Mouse (Mus musculus) gastrocnemius, postnatal 14 days (tissue): ENCODE data around the gene Ddx41. TPM values are rescaled to one million over a fixed set of nuclear protein-coding genes. Genes with fewer than 3 reads are reported as not detected.

Source experiments
- DNase-seq: peaks from one replicate; pipeline ENCODE4 v3.0.0; 2021; ENCODE audit warnings: mixed read lengths
- intact Hi-C: fragments of 180-260 bp; cut with DNase I; formaldehyde crosslinking; loops from one replicate; pipeline ENCODE4 v1.15.1; 2025; ENCODE audit warnings: low total_unique reads
- total RNA-seq, 2 experiments: library from RNA; stranded (reverse); gene quantifications; 2 replicates each; pipeline ENCODE4 v1.2.3; 2021

Gene Ddx41
- total RNA-seq, 2 experiments from 2014 or later: 8.8 to 9.5 TPM

DNA sequence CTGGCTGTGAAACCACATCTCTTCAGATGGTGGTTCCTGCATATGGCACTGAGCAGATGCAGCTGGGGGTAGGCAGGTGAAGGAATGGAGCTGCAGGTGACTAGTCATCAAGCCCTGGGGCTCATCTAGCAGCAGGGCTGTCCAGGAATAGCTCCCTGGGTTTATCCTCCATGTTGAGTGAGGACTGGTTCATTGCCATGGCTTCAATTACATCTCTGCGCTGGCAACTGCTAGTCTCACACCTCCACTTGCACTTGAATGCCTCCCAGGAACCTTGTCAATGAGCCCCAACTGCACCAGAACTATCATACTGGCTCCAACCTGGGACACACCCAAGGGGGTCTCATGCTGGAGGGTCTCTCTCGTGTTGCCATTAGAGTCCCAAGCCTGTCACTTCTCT lies 11.5 kb upstream of the Ddx41 start:
- intact Hi-C loops: no loop called here

DNA sequence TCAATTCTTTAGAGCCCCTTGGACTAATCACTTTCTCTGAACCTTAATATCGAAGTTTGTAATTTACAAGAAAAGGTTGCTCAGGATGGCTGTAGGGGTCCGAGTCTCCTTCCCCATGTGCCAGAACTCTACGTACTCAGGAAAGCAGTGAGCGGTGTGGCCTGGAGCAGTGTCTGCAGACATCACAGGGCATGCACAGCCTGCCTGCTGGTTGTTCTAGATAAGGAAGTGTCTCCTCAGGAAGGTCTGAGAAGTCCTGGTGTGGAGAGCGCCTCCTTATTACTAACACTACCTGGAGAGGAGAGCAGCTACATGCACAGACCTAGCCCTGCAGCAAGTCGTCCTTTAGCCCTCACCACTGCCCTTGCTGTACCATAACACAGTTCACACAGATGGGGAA lies 8.3 kb upstream of the Ddx41 start:
- intact Hi-C loops: no loop called here
- no peak for DNase-seq

More for the DNA sequence above, 11.5 kb upstream of the Ddx41 start:
- peak; percentile 17 for DNase-seq

DNA sequence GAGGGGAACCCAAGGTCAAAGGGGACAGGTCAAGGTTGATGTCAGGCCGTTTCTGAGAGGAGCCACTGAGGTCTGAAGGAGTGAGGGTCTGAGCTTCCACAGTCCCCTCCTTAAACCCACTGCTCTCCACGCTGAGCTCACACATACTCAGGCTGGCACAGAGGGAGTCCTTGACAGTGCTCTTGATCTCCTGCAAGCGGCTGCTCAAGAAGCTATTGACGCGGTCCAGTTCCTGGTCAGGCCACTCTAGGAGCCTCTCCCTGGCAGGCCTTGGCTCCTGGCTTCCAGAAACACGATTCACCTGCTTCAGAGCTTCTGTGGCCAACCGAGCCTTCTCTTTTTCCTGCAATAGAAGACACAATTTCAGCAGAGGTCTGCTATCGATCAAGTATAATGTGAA lies 7.0 kb upstream of the Ddx41 start:
- no peak for DNase-seq
- intact Hi-C loops: no loop called here

DNA sequence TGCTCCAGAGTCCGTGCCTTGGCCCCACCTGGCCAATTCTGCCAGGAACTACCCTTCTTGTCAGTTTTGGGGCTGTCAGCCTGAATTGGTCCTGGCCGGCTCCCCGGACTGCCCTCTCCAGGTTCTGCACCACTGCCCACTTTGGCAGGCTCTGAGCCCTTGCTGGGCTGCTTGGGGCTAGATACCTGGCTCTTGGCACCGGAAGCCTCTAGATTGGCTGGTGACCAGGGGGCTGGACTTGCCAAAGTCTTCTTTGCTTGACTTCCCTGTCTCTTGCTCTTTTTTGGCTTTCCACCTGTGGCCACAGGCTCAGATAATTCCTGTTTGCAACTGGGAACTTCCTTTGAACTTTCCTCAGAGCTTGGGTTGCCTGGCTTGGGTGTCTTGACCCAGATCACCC lies 6.4 kb upstream of the Ddx41 start:
- intact Hi-C loops: no loop called here

DNA sequence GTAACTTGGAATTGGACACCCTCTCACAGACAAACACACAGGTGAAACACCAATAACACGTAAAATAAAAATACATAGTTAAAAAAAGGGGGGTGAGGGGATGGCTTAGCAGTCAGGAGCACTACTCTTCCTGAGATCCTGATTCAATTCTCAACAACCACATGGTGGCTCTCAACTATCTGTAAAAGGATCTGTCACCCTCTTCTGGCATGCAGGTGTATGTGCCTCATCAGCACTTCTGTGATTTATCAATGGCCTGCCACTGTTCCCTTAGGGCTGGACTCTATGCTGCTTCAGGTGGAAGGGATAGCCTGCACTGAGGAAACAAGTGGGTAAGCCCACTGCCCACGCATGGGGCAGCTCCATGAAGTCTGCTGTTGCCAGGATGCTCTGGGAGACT lies 4.5 kb upstream of the Ddx41 start:
- intact Hi-C loops: no loop called here
- no peak for DNase-seq

More for the DNA sequence above, 6.4 kb upstream of the Ddx41 start:
- DNase-seq: no peak

DNA sequence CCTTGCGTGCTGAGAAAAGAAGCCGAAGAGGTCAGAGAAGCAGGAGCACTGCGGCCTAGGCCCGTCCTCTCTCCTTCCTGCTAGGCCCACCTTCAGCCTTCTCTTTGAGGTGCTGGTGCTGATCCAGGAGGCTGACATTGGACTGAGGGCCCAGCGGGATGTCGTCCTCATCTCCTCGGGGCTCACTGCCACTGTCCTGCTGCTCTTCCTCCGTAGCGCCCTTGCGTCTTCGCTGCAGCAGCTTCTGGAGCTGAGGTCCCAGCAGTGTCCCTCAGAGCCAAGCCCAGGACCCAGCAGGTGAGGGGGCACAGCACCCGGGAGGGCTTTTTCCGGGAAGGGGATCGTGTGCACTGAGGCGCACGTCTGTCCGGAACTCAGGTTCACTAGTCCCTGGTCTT lies 663 bp downstream of the Ddx41 start:
- no peak for DNase-seq
- intact Hi-C loops: no loop called here

DNA sequence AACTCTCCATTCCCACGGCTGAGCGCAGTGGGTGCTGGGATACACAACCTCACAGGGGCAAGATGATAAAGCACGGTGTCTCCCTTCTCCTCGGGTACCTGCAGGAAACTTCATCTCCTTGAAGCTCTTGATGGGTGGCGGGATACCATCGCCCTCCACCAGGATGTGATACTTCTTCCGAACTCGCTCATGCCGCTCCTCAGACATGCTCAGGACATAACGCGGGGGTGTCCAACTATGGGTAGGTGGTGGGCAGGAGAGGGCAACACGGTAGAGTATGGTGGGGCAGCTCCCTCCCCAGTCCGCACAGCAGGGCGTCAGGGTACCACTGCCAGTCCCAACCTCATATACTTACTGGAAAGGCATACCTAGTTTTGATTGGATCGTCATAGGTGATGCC lies 1.3 kb downstream of the Ddx41 start:
- intact Hi-C loops: no loop called here
- no peak for DNase-seq

DNA sequence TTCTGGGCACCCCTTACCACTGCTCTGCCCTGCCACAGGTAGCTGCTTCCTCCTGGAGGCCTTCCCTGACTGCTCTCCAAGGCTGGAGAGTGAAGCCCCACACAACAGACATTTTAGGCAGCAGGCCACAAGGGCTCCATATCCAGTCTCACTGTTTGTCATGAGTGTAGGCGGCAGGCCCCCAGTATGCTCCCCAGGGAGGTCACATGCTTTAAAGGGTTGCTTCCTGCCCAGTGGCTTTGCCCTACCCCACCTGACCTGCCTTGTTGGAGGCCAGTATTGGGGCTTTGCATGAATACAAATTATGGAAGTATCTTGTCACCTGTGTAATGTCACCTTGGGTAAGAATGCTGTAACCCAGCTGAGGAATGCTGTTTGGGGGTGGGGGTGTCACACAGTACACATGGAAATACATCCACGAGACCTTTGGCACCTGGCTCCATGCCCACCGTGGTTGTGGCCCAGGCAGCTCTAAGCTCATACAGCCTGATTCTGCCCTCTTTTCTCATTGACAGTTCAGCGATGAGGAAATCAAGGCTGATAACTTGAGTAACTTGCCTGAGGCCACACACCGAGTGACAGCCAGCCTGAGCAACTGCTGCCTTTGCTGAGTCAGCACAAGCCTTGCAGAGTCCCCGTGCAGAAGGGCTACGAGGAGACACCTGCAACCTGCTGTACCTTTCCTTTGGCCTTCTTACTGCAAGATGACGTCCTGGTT lies 7.1 kb downstream of the Ddx41 start, which contains the start of gene Dok3:
Gene Dok3, minus strand, starts transcription at position 99 of the 718 bp plus-strand sequence.
- intact Hi-C loops: no loop called here
- no peak for DNase-seq

DNA sequence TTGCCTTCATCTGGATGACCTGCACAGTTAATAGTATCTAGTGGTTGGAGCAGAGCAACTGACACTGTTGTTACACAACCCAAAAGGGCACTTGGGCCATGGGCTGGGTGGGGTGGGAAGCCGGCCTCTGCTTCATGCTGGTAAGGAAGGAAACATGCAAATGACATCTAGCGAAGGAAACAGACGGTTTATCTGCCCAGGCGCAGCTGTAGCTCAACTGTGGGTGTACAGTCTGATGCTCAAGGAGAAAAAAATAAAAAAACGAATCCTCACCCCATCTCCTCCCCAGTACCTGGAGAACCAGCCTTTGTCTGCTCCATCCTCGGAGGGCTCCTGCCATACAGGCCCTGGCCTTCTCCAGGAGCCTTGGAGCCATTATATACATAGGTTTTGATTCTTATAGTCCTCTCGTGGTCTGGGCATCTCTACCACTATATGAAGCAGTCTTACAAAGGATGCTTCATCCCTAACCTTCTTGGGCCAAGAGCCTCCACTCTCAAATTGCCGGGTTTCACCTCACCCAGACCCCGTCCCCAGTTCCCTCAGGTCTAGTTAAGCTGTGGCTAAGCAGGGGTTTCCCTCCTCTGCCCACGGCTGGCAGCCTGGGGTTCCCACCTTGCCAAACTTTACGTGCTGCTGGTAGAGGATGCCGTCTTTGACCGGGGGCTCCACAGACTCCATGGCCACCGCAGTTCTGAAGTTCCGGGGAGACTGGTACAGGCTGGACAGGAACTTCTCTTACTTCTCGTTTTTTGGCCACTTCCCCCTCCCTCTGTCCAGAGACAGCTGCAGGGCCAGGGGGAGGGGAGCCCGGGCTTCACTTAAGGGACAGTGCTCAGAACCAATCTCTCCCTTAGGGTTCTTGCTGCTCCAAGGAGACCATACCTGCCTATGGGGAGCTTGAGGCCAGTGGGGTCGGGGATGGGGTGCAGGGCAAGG lies 8.4 kb downstream of the Ddx41 start:
- no peak for DNase-seq
- intact Hi-C loops: no loop called here

DNA sequence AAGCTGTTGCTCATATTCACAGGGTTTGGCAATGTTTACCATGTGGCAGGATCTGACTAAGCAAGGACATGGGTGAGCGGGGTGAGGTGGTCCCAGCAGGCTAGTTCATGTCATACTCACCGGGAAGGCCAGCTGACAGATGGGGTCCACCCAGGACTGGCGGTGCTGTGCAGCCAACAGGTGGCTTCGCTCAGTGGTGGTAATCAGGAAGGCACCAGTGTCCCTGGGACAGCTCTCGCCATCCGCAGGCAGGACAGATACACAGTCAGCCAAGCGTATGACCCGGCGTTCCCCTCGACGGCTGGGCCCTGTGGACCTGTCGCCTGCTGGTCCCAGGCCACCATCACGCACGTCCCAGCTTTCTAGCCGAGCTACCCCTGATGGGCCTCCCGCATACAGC lies 9.2 kb downstream of the Ddx41 start:
- DNase-seq: no peak
- intact Hi-C loops: no loop called here

DNA sequence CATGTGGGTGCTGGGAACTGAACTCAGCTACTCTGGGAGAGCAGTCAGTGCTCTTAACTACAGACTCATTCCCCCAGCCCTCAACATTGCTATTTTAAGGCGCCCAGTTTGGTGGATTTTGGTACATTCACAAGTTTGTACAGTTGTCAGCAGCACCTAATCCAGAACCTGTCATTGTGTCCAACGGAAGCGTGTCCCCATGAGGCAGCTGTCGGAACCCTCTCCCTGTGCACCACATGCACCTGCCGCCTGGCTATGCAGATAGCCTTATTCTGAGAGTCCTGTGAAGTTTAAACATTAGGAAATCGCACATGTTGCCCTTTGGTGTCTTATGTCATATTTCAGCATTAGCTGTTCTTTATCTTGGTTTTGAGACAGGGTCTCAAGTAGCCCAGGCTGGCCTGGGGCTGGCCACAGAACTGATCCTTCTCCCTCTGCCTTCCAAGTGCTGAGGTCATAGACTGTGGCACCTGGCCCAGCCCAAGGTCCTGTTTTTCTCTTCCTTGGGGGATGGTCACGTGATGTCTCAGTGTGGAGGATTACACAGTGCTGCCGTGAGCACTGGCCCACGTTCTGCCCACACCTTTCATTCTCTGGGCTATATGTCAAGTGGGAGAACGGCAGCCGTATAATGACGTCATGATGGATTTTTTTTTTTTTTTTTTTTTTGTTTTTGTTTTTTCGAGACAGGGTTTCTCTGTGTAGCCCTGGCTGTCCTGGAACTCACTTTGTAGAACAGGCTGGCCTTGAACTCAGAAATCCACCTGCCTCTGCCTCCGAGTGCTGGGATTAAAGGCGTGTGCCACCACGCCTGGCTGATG lies 10.5 kb downstream of the Ddx41 start:
- no peak for DNase-seq
- intact Hi-C loops: no loop called here

DNA sequence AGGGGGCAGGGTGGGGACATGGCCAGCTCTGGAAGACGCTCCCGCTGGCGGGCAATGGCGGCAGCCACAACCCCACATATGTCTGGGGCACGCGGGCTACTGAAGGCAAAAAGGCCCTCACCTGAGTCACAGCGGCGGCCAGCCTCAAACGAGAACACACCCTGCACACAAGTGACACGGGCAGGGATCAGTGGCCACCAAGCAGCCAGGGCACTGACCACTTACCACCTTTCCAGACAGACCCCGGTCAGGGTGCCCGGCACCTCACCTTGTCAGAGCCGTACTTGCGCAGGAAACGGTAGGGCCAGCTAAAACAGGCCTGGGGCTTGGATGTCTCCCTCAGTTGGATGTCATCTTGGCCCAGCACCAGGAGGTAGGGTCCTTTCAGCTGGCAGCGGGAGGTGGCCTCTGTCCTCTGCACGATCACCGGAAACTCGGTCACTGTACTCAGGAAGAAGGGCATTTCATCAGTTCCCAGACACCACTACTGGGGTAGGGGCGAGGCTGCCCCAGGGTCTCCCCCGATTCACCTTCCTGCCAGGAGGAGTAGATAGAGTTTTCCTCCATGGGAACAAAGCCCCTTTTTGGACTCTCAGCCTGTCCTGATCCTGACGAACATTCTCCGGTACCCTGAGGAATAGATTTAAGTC lies 12.4 kb downstream of the Ddx41 start:
- intact Hi-C loops: no loop called here
- DNase-seq: no peak

DNA sequence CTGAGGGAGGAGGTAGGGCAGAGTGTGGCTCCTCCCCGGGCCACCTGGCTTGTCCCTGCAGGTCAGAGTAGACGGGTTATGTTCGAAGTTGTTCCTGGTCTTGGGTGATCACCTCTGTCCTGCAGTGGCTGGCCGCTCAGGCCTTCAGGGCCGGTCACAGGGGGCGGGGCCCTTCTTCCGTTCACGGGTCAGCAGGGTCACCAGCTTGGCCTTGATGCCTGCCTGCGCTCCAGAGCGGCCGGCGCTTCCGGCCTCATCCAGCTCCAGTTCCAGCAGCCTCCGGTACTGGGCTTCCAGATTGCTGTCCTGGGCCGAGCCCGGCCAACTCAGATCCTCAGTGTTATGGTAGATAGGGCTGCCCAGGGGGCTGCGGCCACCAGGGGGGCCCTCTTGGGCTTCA lies 13.2 kb downstream of the Ddx41 start:
- intact Hi-C loops: no loop called here
- DNase-seq: peak; percentile 54

DNA sequence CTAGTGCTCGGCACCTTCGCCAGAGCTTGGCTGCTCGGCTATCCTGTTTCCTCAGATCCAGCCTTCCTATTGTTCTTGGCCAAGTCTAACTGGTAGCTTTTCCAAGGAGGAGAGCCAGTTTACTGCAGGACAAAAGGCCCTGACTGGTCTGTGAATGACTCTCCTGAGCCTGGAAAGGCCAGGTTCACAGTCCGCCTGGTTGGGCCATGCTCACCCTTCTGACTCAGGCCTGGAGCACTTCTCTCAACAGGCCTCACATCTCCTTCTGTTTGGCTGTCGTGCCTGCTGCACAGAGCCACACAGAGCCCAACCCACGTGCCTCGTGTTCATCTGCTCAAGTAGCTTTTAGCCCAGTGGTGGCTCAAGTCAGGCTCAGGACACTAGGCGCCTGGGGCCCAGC lies 13.7 kb downstream of the Ddx41 start:
- intact Hi-C loops: no loop called here
- DNase-seq: peak; percentile 48

DNA sequence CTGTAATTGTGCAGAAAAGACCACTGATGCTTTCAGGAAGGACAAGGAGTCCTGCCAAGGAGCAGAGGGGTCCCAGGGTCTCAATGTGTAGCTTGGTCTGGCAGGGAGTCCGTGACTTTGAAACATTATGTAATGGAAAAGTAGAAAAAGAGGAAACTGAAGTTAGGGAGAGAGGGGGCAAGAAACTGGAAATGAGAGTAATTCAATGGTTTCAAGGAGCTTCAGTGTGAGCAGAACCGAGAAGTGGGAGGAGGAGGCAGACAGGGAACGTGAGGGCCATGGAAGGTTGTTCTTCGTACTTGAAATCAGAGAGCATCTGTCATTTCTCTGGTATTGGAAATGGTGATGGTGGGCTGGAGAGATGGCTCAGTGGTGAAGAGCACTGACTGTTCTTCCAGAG lies 16.9 kb downstream of the Ddx41 start:
- intact Hi-C loops: loop anchor here (5.0 kb wide), 2 partner anchors 97 to 112 kb away; no protein-coding TSS in a partner anchor
- DNase-seq: no peak

DNA sequence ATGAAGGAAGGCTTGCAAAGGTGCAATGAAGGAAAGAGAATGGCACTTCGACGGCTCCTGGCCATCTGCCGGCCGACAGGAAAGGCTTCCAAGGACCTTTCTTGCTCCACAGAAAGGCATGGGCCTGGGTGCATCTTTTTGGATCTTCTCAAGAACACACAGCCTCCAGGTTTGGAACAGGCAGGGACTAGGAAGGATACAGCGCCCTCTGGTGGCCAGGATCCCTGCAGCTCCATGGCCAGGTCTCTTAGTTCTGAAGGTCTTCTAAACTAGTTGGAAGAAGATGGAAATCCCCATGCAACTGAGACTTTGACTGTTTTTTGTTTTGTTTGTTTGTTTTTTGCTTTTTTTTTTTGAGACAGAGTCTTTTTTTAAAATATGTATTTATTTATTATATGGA lies 19.5 kb downstream of the Ddx41 start:
- DNase-seq: peak; percentile 88
- intact Hi-C loops: loop anchor here (5.0 kb wide), 2 partner anchors 95 to 110 kb away; no protein-coding TSS in a partner anchor

DNA sequence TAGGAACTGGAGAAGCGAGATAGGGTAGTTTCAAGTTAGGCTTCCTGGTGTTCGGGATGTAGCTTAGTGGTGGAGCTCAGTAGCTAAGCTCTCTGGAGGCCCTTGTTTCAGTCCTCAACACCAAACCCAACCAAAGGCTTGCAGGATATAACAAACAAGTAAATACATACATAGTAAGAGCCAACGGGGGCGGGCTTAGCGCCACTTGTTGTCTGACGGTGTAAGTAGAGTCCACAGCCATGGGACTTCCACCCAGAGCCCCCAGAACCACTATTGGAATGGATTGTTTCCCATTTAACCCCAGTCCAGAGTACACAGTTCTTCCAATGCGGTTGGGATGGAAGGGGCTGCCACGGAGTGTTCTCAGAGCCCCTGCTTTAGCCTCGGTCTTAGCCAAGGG lies 22.6 kb downstream of the Ddx41 start:
- DNase-seq: no peak
- intact Hi-C loops: loop anchor here (5.0 kb wide), 1 partner anchor 37 kb away; no protein-coding TSS in a partner anchor

DNA sequence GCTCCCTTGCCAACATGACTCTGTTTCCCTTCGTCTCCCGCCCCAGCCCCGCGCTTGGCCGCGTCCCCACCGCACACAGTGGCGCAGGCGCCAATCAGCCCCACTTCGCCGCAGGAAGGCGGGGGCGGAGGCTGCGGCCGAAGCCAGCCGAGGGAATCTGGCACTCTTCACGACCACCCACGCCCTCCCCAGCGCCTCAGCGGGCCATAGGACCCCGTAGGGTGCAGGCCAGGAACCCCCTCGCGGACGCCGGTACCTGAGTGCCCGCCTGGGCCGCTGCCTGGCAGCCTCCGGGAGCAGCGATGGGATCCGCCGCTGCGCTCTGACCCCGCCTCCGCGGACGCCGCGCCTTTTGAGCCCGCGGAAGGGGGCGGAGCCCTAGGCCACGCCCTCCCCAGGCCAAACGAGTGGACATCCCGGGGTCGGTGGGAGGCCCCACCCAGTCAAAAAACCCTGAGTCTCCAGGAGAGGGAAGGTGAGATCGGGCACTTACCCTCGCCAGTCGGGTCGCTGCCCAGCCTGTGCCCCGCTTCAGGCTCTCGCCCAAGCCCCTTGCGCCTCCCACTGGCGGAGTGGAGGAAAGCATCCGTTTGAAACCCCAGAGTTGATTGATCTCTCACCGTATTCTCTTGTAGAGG lies 23.2 kb downstream of the Ddx41 start, which contains the start of gene Pdlim7:
Gene Pdlim7, minus strand, starts transcription at position 566 of the 638 bp plus-strand sequence.
- peak; percentile 92 for DNase-seq
- intact Hi-C loops: loop anchor here (5.0 kb wide), 1 partner anchor 36 kb away; no protein-coding TSS in a partner anchor
